Mouse (Mus musculus): ENCODE results near the gene Ube2e2.

- no peak for TF ChIP-seq CTCF (IDR thresholded peaks at IDR 0.05; ENCODE audit: low read depth, low read length)
- TF ChIP-seq TAL1 (conservative IDR thresholded peaks at IDR 0.05; ENCODE audit: low read depth, low read length), result no peak
- no peak for TF ChIP-seq POLR2AphosphoS5 (IDR thresholded peaks at IDR 0.05; ENCODE audit: insufficient replicate concordance, low read depth, low read length)
- TF ChIP-seq GATA1 (IDR thresholded peaks at IDR 0.05; ENCODE audit: borderline replicate concordance, low read length), result no peak
- no peak for TF ChIP-seq GATA2 (IDR thresholded peaks at IDR 0.05; ENCODE audit: borderline replicate concordance, low read depth, low read length)
Measured at GRCm38 (mm10) chr14:18574756-18575155, 319.3 kb downstream of the Ube2e2 start.

Measured in G1E (cell line).